Mouse (Mus musculus) stomach, postnatal 0 days (tissue): ENCODE results near the gene Cdca5. TPM values are rescaled to one million over a fixed set of nuclear protein-coding genes. Genes with fewer than 3 reads are reported as not detected.

Source experiments
- ATAC-seq: fragments of 200-750 bp; cut with Nextera tagmentation; 2 replicates; pipeline ENCODE4 v1.8.0; 2017; ENCODE audit not compliant: low FRiP score, low TSS enrichment
- DNase-seq: peaks from one replicate; pipeline ENCODE4 v3.0.0-alpha.2; 2016; ENCODE audit warnings: low spot score
- H3K27ac ChIP-seq: fragments of 300-500 bp; sonication (generic); replicated peaks from 2 replicates; pipeline ENCODE4 v1.5.1; 2014; ENCODE audit warnings: mild to moderate bottlenecking, control low read depth
- H3K27me3 ChIP-seq: fragments of 300-500 bp; sonication (generic); 2 replicates; pipeline ENCODE4 v1.6.1; 2014; ENCODE audit warnings: low read length; ENCODE audit not compliant: control insufficient read depth, insufficient read depth
- H3K36me3 ChIP-seq: fragments of 300-500 bp; sonication (generic); 2 replicates; pipeline ENCODE4 v1.6.1; 2014; ENCODE audit warnings: low read length, mixed read lengths; ENCODE audit not compliant: control insufficient read depth, insufficient read depth
- H3K4me1 ChIP-seq: fragments of 300-500 bp; sonication (generic); replicated peaks from 2 replicates; pipeline ENCODE4 v1.6.1; 2014; ENCODE audit warnings: antibody characterized with exemption; ENCODE audit not compliant: control insufficient read depth, insufficient read depth
- H3K4me2 ChIP-seq: fragments of 300-500 bp; sonication (generic); replicated peaks from 2 replicates; pipeline ENCODE4 v1.6.1; 2014; ENCODE audit warnings: low read depth, mild to moderate bottlenecking, control low read depth, moderate library complexity
- H3K4me3 ChIP-seq: fragments of 300-500 bp; sonication (generic); 2 replicates; pipeline ENCODE4 v1.5.1; 2014; ENCODE audit warnings: low read depth, low read length, control low read depth
- H3K9ac ChIP-seq: fragments of 300-500 bp; sonication (generic); 2 replicates; pipeline ENCODE4 v1.6.1; 2014; ENCODE audit warnings: mild to moderate bottlenecking, low read length, control low read depth, mixed read lengths
- H3K9me3 ChIP-seq: fragments of 300-500 bp; sonication (generic); 2 replicates; pipeline ENCODE4 v1.6.1; 2016; ENCODE audit warnings: low read length; ENCODE audit not compliant: control insufficient read depth
- CTCF ChIP-seq: IDR thresholded peaks from 2 replicates; pipeline ENCODE4 v1.5.1; 2016; ENCODE audit warnings: antibody characterized with exemption, low read depth, mild to moderate bottlenecking, moderate library complexity
- EP300 ChIP-seq: optimal IDR thresholded peaks from 2 replicates; pipeline ENCODE3; 2016; ENCODE audit warnings: antibody characterized with exemption
- WGBS: fragments of 180-500 bp; shearing (Covaris S2); extraction: QIAGEN DNeasy Blood & Tissue Kit; methylation state at CpG from one replicate; pipeline ENCODE4 v1.1.7; 2014; 5-methylcytosine and 5-hydroxymethylcytosine counted together
- polyA plus RNA-seq: library from polyadenylated mRNA; unstranded; fragments of >200 nt; fragmentation: Nextera tagmentation; extraction: Ambion mirVana; gene quantifications from 2 replicates; pipeline ENCODE4 v1.2.1, GENCODE M21; 2015

Cdca5 gene
- polyA plus RNA-seq, 1 experiment from 2014 or later: 7.9 TPM

GRCm38 (mm10) chr19:6102169-6102853, 17.5 kb downstream of the Cdca5 start:
- Histone ChIP-seq H3K36me3 (no peaks in the 10 kb centered on the region), H3K27ac (no peak overlapping the region), H3K4me1 (no peaks in the 10 kb centered on the region), H3K4me3 (no peak overlapping the region), H3K9ac (no peak overlapping the region), H3K4me2 (no peak overlapping the region), H3K27me3 (no peaks in the 10 kb centered on the region), H3K9me3 (no peaks in the 10 kb centered on the region)
- ATAC-seq (peak; percentile 76), DNase-seq (peak; percentile 47)
- TF ChIP-seq EP300 (no peak), CTCF (no peak)
- WGBS: 66% methylated on average over 6 of the region's 6 CpGs

- no peak for TF ChIP-seq CTCF
- no peak for TF ChIP-seq EP300
- ATAC-seq: no peak
These were observed 19.7 kb downstream of the Cdca5 start for GRCm38 (mm10) chr19:6104476-6104875.

GRCm38 (mm10) chr19:6105586-6105985, 20.8 kb downstream of the Cdca5 start, which contains the start of gene Naaladl1:
TSS of gene Naaladl1 (plus strand) at chr19:6105782.
- Histone ChIP-seq H3K27me3 (no peaks in the 10 kb centered on the region), H3K36me3 (no peaks in the 10 kb centered on the region), H3K4me2 (no peak within 1 kb of the TSS), H3K4me1 (no peaks in the 10 kb centered on the region), H3K4me3 (no peak within 1 kb of the TSS), H3K9me3 (no peaks in the 10 kb centered on the region), H3K27ac (no peak within 1 kb of the TSS), H3K9ac (peak within 1 kb of the TSS; percentile 3; the same call in 1 of the 2 replicates)
- no peak for ATAC-seq
- no peak for DNase-seq
- 75% methylated on average over 7 of the region's 7 CpGs for WGBS
- TF ChIP-seq CTCF (no peak), EP300 (no peak)

More at GRCm38 (mm10) chr19:6104476-6104875, 19.7 kb downstream of the Cdca5 start:
- no peak overlapping the region for H3K27ac ChIP-seq
- H3K9ac ChIP-seq: peak overlapping the region; percentile 3; the same call in 1 of the 2 replicates
- no peaks in the 10 kb centered on the region for H3K36me3 ChIP-seq
- no peak for DNase-seq
- no peak overlapping the region for H3K4me2 ChIP-seq
- H3K27me3 ChIP-seq: no peaks in the 10 kb centered on the region
- H3K4me3 ChIP-seq: no peak overlapping the region
- WGBS: 65% methylated on average over 4 of the region's 4 CpGs
- no peaks in the 10 kb centered on the region for H3K9me3 ChIP-seq
- no peaks in the 10 kb centered on the region for H3K4me1 ChIP-seq

GRCm38 (mm10) chr19:6113116-6113515, 28.3 kb downstream of the Cdca5 start:
- Histone ChIP-seq H3K27me3 (no peaks in the 10 kb centered on the region), H3K36me3 (peaks cover 15% of the 10 kb centered on the region), H3K4me3 (no peak overlapping the region), H3K27ac (no peak overlapping the region), H3K9ac (no peak overlapping the region), H3K9me3 (no peaks in the 10 kb centered on the region), H3K4me1 (no peaks in the 10 kb centered on the region), H3K4me2 (no peak overlapping the region)
- no peak for TF ChIP-seq EP300
- 26% methylated on average over 6 of the region's 6 CpGs for WGBS
- ATAC-seq (no peak), DNase-seq (no peak)

GRCm38 (mm10) chr19:6116113-6116850, 31.5 kb downstream of the Cdca5 start:
- Histone ChIP-seq H3K4me2 (no peak overlapping the region), H3K27me3 (no peaks in the 10 kb centered on the region), H3K9me3 (no peaks in the 10 kb centered on the region), H3K36me3 (peaks cover 18% of the 10 kb centered on the region), H3K27ac (no peak overlapping the region), H3K9ac (no peak overlapping the region), H3K4me3 (no peak overlapping the region), H3K4me1 (no peaks in the 10 kb centered on the region)
- WGBS: 88% methylated on average over 15 of the region's 15 CpGs
- DNase-seq (no peak), ATAC-seq (no peak)
- no peak for TF ChIP-seq EP300
- TF ChIP-seq CTCF: no peak
